Mouse (Mus musculus): ENCODE results near the gene Axin2.

Gene Axin2

DNA sequence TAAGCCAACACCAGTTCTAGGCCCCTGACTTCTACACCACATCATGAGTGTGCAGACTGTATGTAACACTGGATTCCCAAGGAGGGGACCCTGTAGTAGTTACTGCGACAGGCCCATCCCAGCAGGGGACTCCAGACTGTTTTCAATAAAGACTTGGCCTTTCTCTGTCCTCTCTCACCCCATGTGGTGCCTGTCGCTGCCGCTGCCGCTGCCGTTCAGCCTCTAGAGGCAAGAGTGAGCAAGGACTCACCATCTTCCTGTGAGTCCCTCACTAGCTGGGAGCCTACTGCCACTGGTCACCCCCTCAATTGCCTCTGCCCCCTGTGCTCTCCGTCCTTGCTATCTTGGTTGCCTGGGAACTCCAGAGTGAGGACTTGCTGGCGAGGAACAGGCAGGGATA lies 8.6 kb downstream of the Axin2 start:
- no peak for DNase-seq (ENCODE audit: low spot score in 2 of 2)

DNA sequence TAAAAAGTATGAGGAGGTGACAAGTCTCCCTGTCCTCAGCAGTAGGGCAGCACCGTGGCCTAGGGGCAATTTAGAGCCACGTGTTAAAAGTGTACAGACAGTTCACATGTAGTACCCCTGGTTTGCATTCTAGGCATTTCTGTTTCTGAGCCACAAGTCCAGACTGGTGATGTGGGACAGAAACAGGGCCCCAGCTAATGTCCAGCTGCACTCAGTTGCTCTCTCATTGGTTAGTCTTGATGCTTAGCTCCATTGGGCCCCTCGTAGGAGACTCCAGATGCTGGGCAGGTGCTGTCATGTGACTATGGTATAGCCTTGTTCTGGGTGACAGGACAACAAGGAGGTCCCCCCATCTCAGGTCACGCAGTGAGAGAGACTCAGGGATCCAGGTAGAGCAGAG lies 9.0 kb downstream of the Axin2 start:
- DNase-seq (ENCODE audit: low spot score in 2 of 2) = no peak

- no peak for DNase-seq (ENCODE audit: low spot score in 2 of 2)
Observed at GRCm38 (mm10) chr11:108929700-108930099, 9.6 kb downstream of the Axin2 start.

DNA sequence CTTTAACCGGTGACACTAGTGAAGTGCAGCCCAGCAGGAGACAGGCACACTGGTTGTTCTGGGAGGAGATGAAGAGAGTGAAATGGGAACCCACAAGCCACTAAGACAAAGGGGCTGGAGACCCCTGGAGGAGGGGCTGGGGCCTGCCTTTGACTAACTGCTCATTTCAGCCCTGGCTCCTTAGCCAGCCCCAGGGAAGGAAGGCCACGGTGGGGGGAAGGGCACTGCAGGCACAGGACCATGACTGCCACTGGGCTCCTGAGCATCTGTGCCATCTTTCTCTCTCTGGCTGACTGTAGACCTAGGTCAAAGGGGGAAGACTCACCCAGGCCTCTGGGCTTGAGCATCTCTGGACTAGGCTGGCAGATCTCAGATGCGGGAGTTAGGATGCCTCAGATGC lies 10.5 kb downstream of the Axin2 start:
- no peak for DNase-seq (ENCODE audit: low spot score in 2 of 2)

DNA sequence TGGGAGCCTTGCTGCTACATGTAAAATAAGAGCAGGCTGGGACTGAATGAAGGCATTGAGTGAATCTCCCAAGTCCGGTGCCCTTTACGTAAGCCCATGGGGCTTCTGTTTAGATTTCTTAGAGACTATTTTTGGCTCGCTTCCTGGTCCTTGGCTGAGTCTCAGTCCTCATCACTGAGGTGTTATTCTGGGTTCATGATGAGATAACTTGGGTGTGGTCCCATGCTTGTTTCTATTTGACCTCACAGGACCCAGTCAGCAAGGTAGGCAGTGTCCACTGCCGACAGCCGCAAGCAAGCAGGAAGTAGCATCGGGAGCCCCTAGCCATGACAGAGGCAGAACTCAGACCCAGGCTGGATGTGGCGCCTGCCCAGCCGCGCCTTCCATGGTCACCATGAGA lies 13.7 kb downstream of the Axin2 start:
- no peak for DNase-seq (ENCODE audit: low spot score in 2 of 2)

GRCm38 (mm10) chr11:108935128-108935868 lies 15.1 kb downstream of the Axin2 start:
- DNase-seq (ENCODE audit: low spot score in 2 of 2) = no peak

GRCm38 (mm10) chr11:108936016-108936792 lies 16.1 kb downstream of the Axin2 start:
- DNase-seq (ENCODE audit: low spot score in 2 of 2) = no peak

- no peak for DNase-seq (ENCODE audit: low spot score in 2 of 2)
Observed at GRCm38 (mm10) chr11:108940655-108941412, 20.7 kb downstream of the Axin2 start.

- DNase-seq (ENCODE audit: low spot score in 2 of 2) = no peak
Observed at GRCm38 (mm10) chr11:108941836-108942235, 21.7 kb downstream of the Axin2 start.

- DNase-seq (ENCODE audit: low spot score in 2 of 2) = no peak
Observed at GRCm38 (mm10) chr11:108943741-108944140, 23.6 kb downstream of the Axin2 start.

- no peak for DNase-seq (ENCODE audit: low spot score in 2 of 2)
Observed at GRCm38 (mm10) chr11:108945666-108946065, 25.5 kb downstream of the Axin2 start.

DNA sequence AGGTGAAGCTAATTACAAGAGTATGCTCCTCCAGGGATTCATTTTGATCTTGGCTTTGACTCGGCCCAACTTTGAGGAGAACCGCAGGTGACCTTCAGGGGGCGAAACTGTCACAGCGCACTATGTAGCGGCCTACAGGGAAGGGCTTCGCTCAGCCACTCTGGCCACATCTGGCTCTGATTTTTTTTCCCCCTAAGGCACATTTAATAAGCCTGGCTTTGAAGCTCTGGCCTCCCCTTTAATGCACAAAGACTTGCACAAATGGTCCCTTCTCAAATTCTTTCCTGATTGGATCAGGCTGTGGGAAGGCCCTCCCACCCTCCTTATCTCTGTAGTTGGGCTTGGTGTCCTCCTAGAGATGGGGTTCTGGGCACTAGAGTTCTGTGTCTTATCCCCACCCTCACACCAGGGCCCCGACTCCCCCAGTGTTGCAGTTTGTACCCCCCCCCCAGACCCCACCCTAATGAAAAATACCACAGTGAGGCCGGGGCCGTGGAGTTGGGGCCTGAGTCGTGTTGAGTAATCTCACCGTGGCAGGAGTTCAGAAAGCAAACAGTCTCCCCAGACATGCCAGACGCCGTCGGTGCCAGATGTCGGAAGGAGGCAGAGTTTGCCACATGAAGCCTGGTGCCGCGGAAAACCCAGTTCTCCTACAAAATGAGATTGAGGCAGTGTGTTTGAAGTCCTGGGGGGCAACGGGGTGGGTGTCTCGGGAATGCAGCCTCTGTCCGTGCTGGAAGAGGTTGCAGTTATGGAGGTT lies 27.5 kb downstream of the Axin2 start:
- DNase-seq (ENCODE audit: low spot score in 2 of 2) = no peak

DNA sequence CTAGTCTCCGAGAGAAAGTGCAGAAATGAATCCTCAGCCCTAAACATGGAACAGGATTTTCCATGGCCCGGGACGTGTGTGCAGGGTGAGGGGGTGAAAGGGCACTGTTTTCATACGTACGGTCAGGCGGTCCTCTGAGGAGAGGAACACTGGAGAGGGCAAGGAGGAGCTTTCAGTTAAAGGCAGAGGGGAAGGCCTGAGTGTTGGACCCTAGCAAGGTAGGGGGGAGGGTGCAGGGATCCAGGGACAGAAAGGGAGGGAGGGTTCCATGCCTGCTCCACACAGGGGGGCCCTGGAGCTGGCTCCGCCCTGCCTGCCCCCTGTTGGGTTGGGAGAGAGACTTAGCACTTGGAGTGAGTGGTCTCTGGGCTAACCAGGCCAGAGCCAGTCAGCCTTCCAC lies 28.4 kb downstream of the Axin2 start:
- DNase-seq (ENCODE audit: low spot score in 2 of 2) = no peak

GRCm38 (mm10) chr11:108948931-108949330 lies 28.8 kb downstream of the Axin2 start:
- no peak for DNase-seq (ENCODE audit: low spot score in 2 of 2)

- no peak for DNase-seq (ENCODE audit: low spot score in 2 of 2)
Observed at GRCm38 (mm10) chr11:108952343-108952742, 32.2 kb downstream of the Axin2 start.

- DNase-seq (ENCODE audit: low spot score in 2 of 2) = no peak
Observed at GRCm38 (mm10) chr11:108955943-108956342, 35.8 kb downstream of the Axin2 start.

DNA sequence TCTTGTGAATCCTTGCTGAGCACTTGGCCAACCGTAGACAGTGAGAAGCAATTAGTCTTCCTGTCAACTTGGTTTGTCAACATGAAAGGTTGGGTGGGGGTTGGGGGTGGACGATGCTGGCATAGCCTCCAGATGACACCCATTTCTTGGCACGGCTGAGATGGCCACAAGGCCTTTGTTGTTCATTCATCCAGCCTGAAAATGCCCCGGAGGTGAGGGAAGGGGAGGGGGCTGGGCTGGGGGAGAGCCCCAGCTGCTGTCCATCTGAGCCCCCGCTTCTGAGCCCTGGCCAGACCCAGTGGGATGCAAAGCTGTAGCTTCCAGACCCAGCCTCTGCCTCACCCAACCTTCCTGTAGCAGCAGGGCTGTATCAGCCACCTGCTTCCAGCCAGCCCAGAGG lies 38.2 kb downstream of the Axin2 start:
- DNase-seq (ENCODE audit: low spot score in 2 of 2) = no peak

DNA sequence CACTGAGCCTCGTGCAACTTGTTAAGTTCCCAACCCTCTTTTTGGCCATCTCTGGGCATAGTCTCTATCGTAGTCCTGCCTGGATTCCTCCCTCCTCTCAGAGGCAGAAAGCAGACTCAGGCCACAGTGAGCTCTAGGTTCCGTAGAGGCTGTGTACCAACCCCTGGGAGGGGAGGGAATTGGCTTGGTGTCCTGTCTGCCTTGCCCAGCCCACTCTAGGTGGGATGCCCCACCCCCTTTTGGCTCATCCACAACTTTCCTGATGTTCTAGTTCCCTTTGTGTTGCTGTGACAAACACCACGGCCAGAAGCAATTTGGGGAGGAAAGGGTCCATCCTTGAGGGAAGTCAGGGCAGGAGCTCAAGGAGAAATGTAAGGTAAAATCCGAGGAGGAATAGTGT lies 39.0 kb downstream of the Axin2 start:
- DNase-seq (ENCODE audit: low spot score in 2 of 2) = no peak

GRCm38 (mm10) chr11:108961651-108962065 lies 41.5 kb downstream of the Axin2 start:
- no peak for DNase-seq (ENCODE audit: low spot score in 2 of 2)

DNA sequence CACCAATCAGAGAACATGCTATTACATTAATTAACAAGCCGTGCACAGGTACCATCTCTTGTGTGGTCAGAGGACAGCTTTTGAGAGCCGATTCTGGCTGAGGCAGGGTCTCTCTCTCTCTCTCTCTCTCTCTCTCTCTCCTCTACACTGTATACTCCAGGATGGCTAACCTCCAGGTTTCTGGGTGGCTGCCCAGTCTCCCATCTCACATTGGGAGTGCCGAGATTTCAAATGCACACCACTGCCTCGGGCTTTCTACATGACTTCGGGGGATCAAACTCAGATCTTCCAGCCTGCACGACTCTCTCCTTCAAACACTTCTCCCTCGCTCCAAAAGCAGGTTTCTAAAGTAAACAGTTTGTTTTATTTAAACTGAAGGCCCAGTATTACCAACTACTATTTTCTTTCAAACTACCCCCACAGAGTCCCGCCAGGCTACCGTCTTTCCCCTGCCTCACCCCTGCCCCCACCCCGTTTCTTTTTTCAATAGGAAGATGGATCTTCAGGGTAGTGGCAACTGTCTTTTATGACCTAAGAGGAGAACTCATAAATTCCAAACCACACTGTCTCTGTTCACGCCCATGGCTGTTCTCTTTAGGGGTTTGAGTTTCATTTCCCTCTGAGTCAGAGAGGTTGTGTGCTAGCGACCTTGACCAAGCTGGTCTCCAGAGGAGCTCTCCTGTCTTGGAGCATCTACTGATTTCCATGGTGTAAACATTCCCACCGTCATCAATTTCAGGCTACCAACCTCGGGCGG lies 43.5 kb downstream of the Axin2 start:
- no peak for DNase-seq (ENCODE audit: low spot score in 2 of 2)

DNA sequence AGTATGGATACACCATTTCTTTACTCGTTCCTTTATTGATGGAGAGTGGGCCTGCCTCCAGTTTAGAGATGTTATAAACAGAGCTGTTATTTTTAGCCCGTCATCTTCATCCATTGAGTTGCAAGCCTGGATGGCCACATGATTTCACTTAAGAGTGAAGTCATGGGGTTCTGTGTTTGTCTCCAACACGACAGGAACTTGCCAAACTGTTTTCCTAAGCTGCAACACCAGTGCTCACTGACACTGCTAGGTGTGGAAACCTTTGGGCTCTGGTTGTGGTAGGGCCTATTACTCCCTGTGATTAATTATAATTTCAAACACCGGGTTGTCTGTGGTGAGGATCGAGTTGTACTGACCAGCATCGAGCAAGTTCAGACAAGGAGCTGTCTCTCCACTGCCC lies 45.6 kb downstream of the Axin2 start:
- DNase-seq (ENCODE audit: low spot score in 2 of 2) = no peak
